ENCODE assay signal across 14 mouse cellular contexts in genomic region chr2:154379103-154379502, GRCm38 (mm10). TPM values are rescaled to one million over a fixed set of nuclear protein-coding genes. Genes with fewer than 3 reads are reported as not detected.
DNase-seq lines count a peak whose midpoint lies in the region.
"Had no signal": no experiment of that assay in that cellular context is flagged by ENCODE, and none has a peak within 500 bp of the region (broad histone marks: within the 10 kb centered on the region; RNA-seq: fewer than 3 reads in every experiment).

No protein-coding gene starts in this region.

- H3K27me3 ChIP-seq in hindbrain, embryonic 10.5 days (ENCODE audit: insufficient read depth, poor library complexity, severe bottlenecking): no peaks in the 10 kb centered on the region
- H3K27me3 ChIP-seq: liver, embryonic 13.5 days; neural tube, embryonic 15.5 days had no signal

- 88% methylated on average over 7 of the region's 7 CpGs for WGBS in hindbrain, embryonic 10.5 days

- no peak overlapping the region for H3K27ac ChIP-seq in hindbrain, embryonic 10.5 days
- H3K27ac ChIP-seq: liver, embryonic 13.5 days; neural tube, embryonic 15.5 days had no signal

- intact Hi-C loops in left cerebral cortex, postnatal 14 days (cut with DNase I): loop anchor here (1.0 kb wide), 1 partner anchor 167 kb away; no protein-coding TSS in a partner anchor

- no peak overlapping the region for H3K4me3 ChIP-seq in hindbrain, embryonic 10.5 days
- H3K4me3 ChIP-seq: liver, embryonic 13.5 days; neural tube, embryonic 15.5 days had no signal

- no peaks in the 10 kb centered on the region for H3K9me3 ChIP-seq in hindbrain, embryonic 10.5 days
- H3K9me3 ChIP-seq: liver, embryonic 13.5 days; neural tube, embryonic 15.5 days had no signal

- DNase-seq in 3T3-L1 (ENCODE audit: low read depth, low spot score) (peak; percentile 38), ZHBTc4 (ENCODE audit: low read depth, low spot score) (peak; percentile 21)
- peak; percentile 93 to 94 for DNase-seq in layer of hippocampus, adult 8-10 months (ENCODE audit: low spot score in 2 of 2)
- DNase-seq in left cerebral cortex, postnatal 14 days (ENCODE audit: low spot score in 2 of 2): peak; percentile 83 to 94
- no peak for DNase-seq in urinary bladder, adult 18-20 months (ENCODE audit: low spot score in 2 of 2)
- no peak for DNase-seq in hindbrain, embryonic 10.5 days (ENCODE audit: low spot score)
- DNase-seq in adrenal gland, adult 2 months: no peak
- no peak for DNase-seq in thymus, postnatal 10 days (ENCODE audit: low spot score in 2 of 2)
- DNase-seq: cerebellum, adult 11 months; kidney, postnatal 10 days; liver, embryonic 13.5 days; lung, postnatal 36 days; thymus, postnatal 36 days had no signal

- no peaks in the 10 kb centered on the region for H3K36me3 ChIP-seq in hindbrain, embryonic 10.5 days
- H3K36me3 ChIP-seq: liver, embryonic 13.5 days had no signal

- H3K4me1 ChIP-seq in hindbrain, embryonic 10.5 days (replicated peaks): peaks cover 4% of the 10 kb centered on the region; the same call in 1 of the 2 replicates
- H3K4me1 ChIP-seq: liver, embryonic 13.5 days; neural tube, embryonic 15.5 days had no signal

RNA-seq across cellular contexts. Expression of gene Cdk5rap1, which starts 6.3 kb away (rescaled TPM):
- 10 to 100 TPM; 13.6 to 17.1 (median 16.0) TPM for total RNA-seq in layer of hippocampus, adult 8-10 months (2022)
- 10 to 100 TPM; 11.8 to 13.5 TPM for total RNA-seq in left cerebral cortex, postnatal 14 days (2021)
- 13.9 and 16.0 TPM in 2 replicates for polyA plus RNA-seq in hindbrain, embryonic 10.5 days (2016; fragmentation: Nextera tagmentation; extraction: Ambion mirVana)
- total RNA-seq in adrenal gland, adult 2 months (2021): 10 to 100 TPM in 1 of 2 experiments, 1 to 10 TPM in 1; 9.7 to 14.4 TPM
- polyA plus RNA-seq in adrenal gland, adult 2 months (2012; rRNA removed): 5.9 and 7.1 TPM in 2 replicates

RNA-seq across cellular contexts. Expression of gene Snta1, which starts 28.8 kb away (rescaled TPM):
- total RNA-seq in layer of hippocampus, adult 8-10 months (2022): 10 to 100 TPM; 41.0 to 45.9 (median 43.5) TPM
- total RNA-seq in left cerebral cortex, postnatal 14 days (2021): 10 to 100 TPM; 31.4 to 31.9 TPM
- polyA plus RNA-seq in hindbrain, embryonic 10.5 days (2016; fragmentation: Nextera tagmentation; extraction: Ambion mirVana): 5.3 and 7.9 TPM in 2 replicates
- total RNA-seq in adrenal gland, adult 2 months (2021): 10 to 100 TPM; 19.9 to 29.6 TPM
- 53.6 and 57.1 TPM in 2 replicates for polyA plus RNA-seq in adrenal gland, adult 2 months (2012; rRNA removed)

RNA-seq across cellular contexts. Expression of gene Cbfa2t2, which starts 57.2 kb away (rescaled TPM):
- 10 to 100 TPM; 48.9 to 60.8 (median 53.9) TPM for total RNA-seq in layer of hippocampus, adult 8-10 months (2022)
- 10 to 100 TPM; 40.5 to 52.0 TPM for total RNA-seq in left cerebral cortex, postnatal 14 days (2021)
- 79.1 and 84.9 TPM in 2 replicates for polyA plus RNA-seq in hindbrain, embryonic 10.5 days (2016; fragmentation: Nextera tagmentation; extraction: Ambion mirVana)
- total RNA-seq in adrenal gland, adult 2 months (2021): 10 to 100 TPM; 34.5 to 49.1 TPM
- 9.6 and 11.3 TPM in 2 replicates for polyA plus RNA-seq in adrenal gland, adult 2 months (2012; rRNA removed)

Comparison
In these comparisons a context has a peak if more than half of its experiments do, and no peak if none do; other contexts are left out.
1. DNase-seq: peak in 3T3-L1 (single experiment), ZHBTc4 (single experiment), layer of hippocampus, adult 8-10 months (2 of 2) and left cerebral cortex, postnatal 14 days (2 of 2); none in urinary bladder, adult 18-20 months (0 of 2), hindbrain, embryonic 10.5 days (single experiment), adrenal gland, adult 2 months (single experiment) and thymus, postnatal 10 days (0 of 2).